Mouse (Mus musculus): ENCODE results near the gene Rpl7a.

The Rpl7a gene

DNA sequence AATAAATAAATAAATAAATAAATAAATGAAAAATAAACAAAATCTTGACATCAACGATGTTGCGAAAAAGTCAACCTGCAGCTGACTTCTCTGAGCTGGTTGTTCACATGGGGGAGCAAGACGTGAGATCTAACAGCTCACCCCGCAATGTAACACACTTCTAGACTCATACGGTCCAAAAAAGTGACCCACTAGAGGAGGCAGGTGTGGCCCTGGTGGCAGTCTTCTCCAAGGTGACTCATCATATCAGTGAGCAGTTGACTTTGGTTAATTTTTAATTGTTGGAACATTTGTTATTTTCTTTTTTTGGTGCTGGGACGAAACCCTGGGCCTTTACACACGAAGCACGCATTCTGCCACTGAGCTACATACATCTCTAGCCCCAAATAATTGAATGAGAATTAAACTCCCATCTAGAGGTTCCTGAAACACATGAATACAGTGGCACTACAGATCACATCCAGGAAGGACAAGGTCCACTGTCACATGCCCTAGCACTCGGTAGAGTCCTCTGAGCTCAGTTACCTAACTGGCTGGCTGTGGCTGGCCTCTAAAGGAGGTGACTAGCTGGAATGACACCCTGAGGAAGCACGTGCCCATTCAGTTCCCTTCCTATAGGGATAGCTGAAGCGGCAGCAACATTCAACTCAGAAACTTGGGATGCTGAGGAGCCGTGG lies 46.4 kb downstream of the Rpl7a start:
- no peak for DNase-seq (ENCODE audit: low spot score in 2 of 2)

DNA sequence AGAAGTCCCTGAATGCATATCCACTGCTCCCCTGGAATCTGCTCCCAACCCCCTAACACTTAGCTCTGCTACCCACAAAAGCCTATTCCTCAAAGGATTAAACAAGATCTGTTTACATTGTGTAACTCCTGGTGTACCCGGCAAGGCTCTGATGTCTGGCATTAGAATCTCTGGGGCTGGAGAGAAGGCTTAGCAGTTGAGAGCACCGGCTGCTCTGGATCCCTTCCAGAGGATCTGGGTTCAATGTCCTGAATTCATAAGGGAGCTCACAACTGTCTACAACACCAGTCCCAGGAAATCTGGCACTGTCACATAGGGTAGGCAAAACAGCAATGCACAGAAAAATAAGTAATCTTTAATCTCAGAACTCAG lies 46.9 kb downstream of the Rpl7a start:
- no peak for DNase-seq (ENCODE audit: low spot score in 2 of 2)

DNA sequence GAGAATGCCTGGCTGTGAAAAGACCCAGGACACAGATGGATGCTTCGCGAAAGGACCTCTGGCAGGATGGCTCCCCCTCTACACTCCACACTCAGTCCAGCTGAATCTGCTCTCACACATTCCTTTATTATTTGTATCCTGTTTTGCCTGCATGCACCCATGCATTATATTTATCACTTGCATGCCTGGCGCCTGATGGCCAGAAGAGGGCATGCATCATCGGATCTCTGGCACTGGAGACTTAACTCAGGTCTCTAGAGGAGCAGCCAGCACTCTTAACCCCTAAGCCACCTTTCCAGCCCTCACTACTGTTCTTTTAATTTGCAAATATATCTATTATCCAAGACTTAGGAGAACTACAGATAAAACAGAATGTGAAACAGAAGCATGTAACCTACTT lies 50.2 kb downstream of the Rpl7a start:
- DNase-seq (ENCODE audit: low spot score in 2 of 2): no peak

Data from frontal cortex, postnatal 14 days (tissue).